Mouse (Mus musculus): ENCODE data around the gene Il33.

Il33 gene

GRCm38 (mm10) chr19:29924638-29925258 lies at the start of gene Il33:
TSS of gene Il33 (plus strand) at chr19:29925114.
- no peak for DNase-seq (ENCODE audit: low read depth)

- no peak for DNase-seq (ENCODE audit: low read depth)
Observed at GRCm38 (mm10) chr19:29877422-29878291, 47.3 kb upstream of the Il33 start.

GRCm38 (mm10) chr19:29878896-29879504 lies 45.9 kb upstream of the Il33 start:
- no peak for DNase-seq (ENCODE audit: low read depth)

- DNase-seq (ENCODE audit: low read depth) = no peak
Observed at GRCm38 (mm10) chr19:29880918-29881317, 44.0 kb upstream of the Il33 start.

- no peak for DNase-seq (ENCODE audit: low read depth)
Observed at GRCm38 (mm10) chr19:29882696-29883095, 42.2 kb upstream of the Il33 start.

GRCm38 (mm10) chr19:29885548-29885947 lies 39.4 kb upstream of the Il33 start:
- DNase-seq (ENCODE audit: low read depth) = no peak

- DNase-seq (ENCODE audit: low read depth) = peak; percentile 39
Observed at GRCm38 (mm10) chr19:29887476-29887875, 37.4 kb upstream of the Il33 start.

- no peak for DNase-seq (ENCODE audit: low read depth)
Observed at GRCm38 (mm10) chr19:29888946-29889345, 36.0 kb upstream of the Il33 start.

- DNase-seq (ENCODE audit: low read depth) = no peak
Observed at GRCm38 (mm10) chr19:29891981-29892380, 32.9 kb upstream of the Il33 start.

GRCm38 (mm10) chr19:29892786-29893185 lies 32.1 kb upstream of the Il33 start:
- no peak for DNase-seq (ENCODE audit: low read depth)

GRCm38 (mm10) chr19:29893718-29894273 lies 31.1 kb upstream of the Il33 start:
- DNase-seq (ENCODE audit: low read depth) = no peak

- DNase-seq (ENCODE audit: low read depth) = no peak
Observed at GRCm38 (mm10) chr19:29894381-29894780, 30.5 kb upstream of the Il33 start.

GRCm38 (mm10) chr19:29895047-29895446 lies 29.9 kb upstream of the Il33 start:
- no peak for DNase-seq (ENCODE audit: low read depth)

GRCm38 (mm10) chr19:29900318-29900717 lies 24.6 kb upstream of the Il33 start:
- DNase-seq (ENCODE audit: low read depth) = peak; percentile 77

GRCm38 (mm10) chr19:29902343-29903070 lies 22.4 kb upstream of the Il33 start:
- DNase-seq (ENCODE audit: low read depth) = no peak

- no peak for DNase-seq (ENCODE audit: low read depth)
Observed at GRCm38 (mm10) chr19:29905896-29906295, 19.0 kb upstream of the Il33 start.

GRCm38 (mm10) chr19:29909166-29909565 lies 15.7 kb upstream of the Il33 start:
- no peak for DNase-seq (ENCODE audit: low read depth)

GRCm38 (mm10) chr19:29911919-29912318 lies 13.0 kb upstream of the Il33 start:
- DNase-seq (ENCODE audit: low read depth) = peak; percentile 51

GRCm38 (mm10) chr19:29917421-29917820 lies 7.5 kb upstream of the Il33 start:
- peak; percentile 21 for DNase-seq (ENCODE audit: low read depth)

GRCm38 (mm10) chr19:29926101-29926755 lies 1.3 kb downstream of the Il33 start:
- no peak for DNase-seq (ENCODE audit: low read depth)

- DNase-seq (ENCODE audit: low read depth) = no peak
Observed at GRCm38 (mm10) chr19:29930296-29930695, 5.4 kb downstream of the Il33 start.

All from 416B (cell line).